Mouse (Mus musculus) bone marrow macrophage, adult 2 months (primary cell): ENCODE measurements around the gene Fntb. TPM values are rescaled to one million over a fixed set of nuclear protein-coding genes. Genes with fewer than 3 reads are reported as not detected.

Experiments used
- H3K27ac ChIP-seq: 2 replicates; pipeline ENCODE4 v1.5.1; 2012; ENCODE audit warnings: low read depth, low read length; ENCODE audit not compliant: insufficient read depth
- H3K4me1 ChIP-seq: 2 replicates; pipeline ENCODE4 v1.6.1; 2012; ENCODE audit warnings: low read length; ENCODE audit not compliant: control insufficient read depth, insufficient read depth
- H3K4me3 ChIP-seq: 2 replicates; pipeline ENCODE4 v1.5.1; 2012; ENCODE audit warnings: mild to moderate bottlenecking, low read length, moderate library complexity; ENCODE audit not compliant: insufficient read depth
- CTCF ChIP-seq: IDR thresholded peaks from 2 replicates; pipeline ENCODE4 v1.5.1; 2012; ENCODE audit warnings: low read depth, mild to moderate bottlenecking, low read length, moderate library complexity
- POLR2A ChIP-seq: IDR thresholded peaks from 2 replicates; pipeline ENCODE4 v1.6.1; 2012; ENCODE audit warnings: mild to moderate bottlenecking, low read depth, low read length, borderline replicate concordance
- polyA plus RNA-seq: library from polyadenylated mRNA; stranded (reverse); fragments of >200 nt; gene quantifications from 2 replicates; pipeline ENCODE4 v1.2.4, GENCODE M21; 2012; ENCODE audit not compliant: missing spikeins, insufficient read depth, insufficient read length

The Fntb gene
- polyA plus RNA-seq, 1 experiment: 5.5 TPM

- no peak for TF ChIP-seq POLR2A
Observed at GRCm38 (mm10) chr12:76918113-76918512, 152.7 kb downstream of the Fntb start.

GRCm38 (mm10) chr12:76918855-76919254 lies 153.5 kb downstream of the Fntb start:
- Histone ChIP-seq H3K4me1 (no peaks in the 10 kb centered on the region), H3K4me3 (no peak overlapping the region), H3K27ac (no peak overlapping the region)
- TF ChIP-seq CTCF (no peak), POLR2A (no peak)

More at GRCm38 (mm10) chr12:76918113-76918512, 152.7 kb downstream of the Fntb start:
- Histone ChIP-seq H3K27ac (no peak overlapping the region), H3K4me1 (no peaks in the 10 kb centered on the region), H3K4me3 (no peak overlapping the region)

GRCm38 (mm10) chr12:76920398-76920797 lies 155.0 kb downstream of the Fntb start:
- H3K4me1 ChIP-seq: no peaks in the 10 kb centered on the region
- no peak overlapping the region for H3K27ac ChIP-seq
- TF ChIP-seq CTCF: no peak
- no peak for TF ChIP-seq POLR2A
- H3K4me3 ChIP-seq: no peak overlapping the region

DNA sequence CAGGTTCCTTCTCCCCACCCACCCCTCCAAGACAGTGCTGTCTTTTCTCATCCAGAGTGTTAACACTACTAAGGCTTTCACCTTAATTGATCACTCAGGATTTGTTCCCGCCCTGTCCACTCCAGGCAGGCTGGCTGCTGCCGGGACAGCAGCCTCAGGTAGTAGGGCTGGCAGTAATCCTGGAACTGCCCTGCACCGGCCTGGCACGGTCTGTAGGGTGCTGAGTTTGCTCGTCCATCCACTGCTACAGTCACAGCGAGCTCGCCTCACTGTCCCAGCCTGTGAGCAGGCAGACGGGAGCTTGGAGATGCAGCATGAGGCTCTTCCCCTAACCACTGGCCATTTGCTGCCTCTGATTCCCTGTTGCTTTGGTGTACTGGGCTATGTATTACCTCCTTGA lies 155.6 kb downstream of the Fntb start:
- H3K27ac ChIP-seq: no peak overlapping the region
- TF ChIP-seq CTCF: no peak
- no peak for TF ChIP-seq POLR2A
- H3K4me3 ChIP-seq: no peak overlapping the region
- no peaks in the 10 kb centered on the region for H3K4me1 ChIP-seq

GRCm38 (mm10) chr12:76923118-76923517 lies 157.7 kb downstream of the Fntb start:
- H3K4me3 ChIP-seq: no peak overlapping the region
- H3K27ac ChIP-seq: no peak overlapping the region
- no peaks in the 10 kb centered on the region for H3K4me1 ChIP-seq
- no peak for TF ChIP-seq CTCF

DNA sequence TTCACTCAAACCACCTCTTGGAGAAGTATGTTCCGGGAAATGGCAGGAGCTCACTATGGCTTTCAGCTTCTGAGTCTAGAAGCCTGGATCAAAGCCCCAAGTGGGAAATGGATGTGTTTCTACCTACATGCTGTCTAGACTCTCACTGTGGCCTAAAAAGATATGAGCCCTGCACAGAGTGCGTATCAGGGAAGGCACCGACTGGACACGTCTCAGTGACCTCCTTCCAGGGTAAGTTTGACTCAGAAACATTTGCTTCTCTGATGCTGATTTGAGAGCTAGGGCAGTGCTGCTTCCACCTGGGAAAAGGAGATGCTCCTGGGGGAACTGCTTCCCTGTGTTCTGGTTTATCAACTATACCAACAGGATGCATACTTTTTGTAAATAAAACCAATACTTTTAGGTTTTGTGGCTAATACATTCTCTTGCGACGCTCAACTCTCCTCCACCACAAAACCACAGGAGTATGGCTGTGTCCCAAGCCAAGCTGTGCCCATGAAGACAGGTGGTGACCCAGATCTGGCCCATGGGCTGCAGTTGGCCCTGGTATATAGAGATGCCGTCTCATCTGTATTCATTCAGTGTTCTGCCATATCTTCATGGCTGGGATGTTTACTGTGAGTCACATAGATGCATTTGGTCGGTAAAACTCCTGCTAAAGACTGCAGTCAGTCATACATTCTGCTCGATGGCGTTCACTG lies 159.7 kb downstream of the Fntb start:
- Histone ChIP-seq H3K27ac (no peak overlapping the region), H3K4me3 (no peak overlapping the region), H3K4me1 (no peaks in the 10 kb centered on the region)
- TF ChIP-seq POLR2A (no peak), CTCF (no peak)

DNA sequence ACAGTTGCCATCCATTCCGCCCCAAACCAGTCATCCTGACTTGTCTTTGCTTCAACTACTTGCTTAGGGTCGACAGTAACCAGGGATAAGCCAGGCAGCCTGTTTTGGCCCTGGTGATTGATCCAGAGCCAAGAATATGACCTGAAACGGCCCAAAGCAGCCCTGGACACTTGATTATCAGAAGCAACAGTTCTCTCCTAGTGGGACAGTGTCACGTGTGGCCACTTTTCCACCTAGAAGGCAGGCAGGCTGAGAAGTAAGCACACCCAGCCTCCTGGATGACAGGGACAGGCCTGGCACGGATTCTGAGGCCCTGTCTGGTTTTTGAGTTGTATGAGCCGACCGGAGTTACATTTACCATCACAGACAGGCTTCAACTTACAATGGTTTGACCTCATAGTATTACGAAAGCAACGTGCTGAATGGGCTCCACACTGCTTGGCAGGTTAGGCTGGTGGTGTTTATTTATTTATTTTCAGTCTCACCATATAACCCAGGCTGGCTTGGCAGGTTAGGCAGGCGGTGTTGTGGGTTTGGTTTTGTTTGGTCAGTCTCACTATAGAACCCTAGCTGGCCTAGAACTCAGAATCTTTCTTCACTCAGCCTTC lies 161.1 kb downstream of the Fntb start:
- no peak overlapping the region for H3K27ac ChIP-seq
- H3K4me1 ChIP-seq: no peaks in the 10 kb centered on the region
- TF ChIP-seq CTCF (no peak), POLR2A (no peak)
- H3K4me3 ChIP-seq: no peak overlapping the region

GRCm38 (mm10) chr12:76927012-76927411 lies 161.6 kb downstream of the Fntb start:
- Histone ChIP-seq H3K4me3 (no peak overlapping the region), H3K27ac (no peak overlapping the region), H3K4me1 (no peaks in the 10 kb centered on the region)
- TF ChIP-seq CTCF (no peak), POLR2A (no peak)

- TF ChIP-seq CTCF: no peak
- no peak for TF ChIP-seq POLR2A
- no peak overlapping the region for H3K27ac ChIP-seq
- no peaks in the 10 kb centered on the region for H3K4me1 ChIP-seq
Observed at GRCm38 (mm10) chr12:76927539-76927938, 162.2 kb downstream of the Fntb start.

GRCm38 (mm10) chr12:76930177-76930576 lies 164.8 kb downstream of the Fntb start:
- no peak overlapping the region for H3K4me3 ChIP-seq
- no peak overlapping the region for H3K27ac ChIP-seq
- H3K4me1 ChIP-seq: no peaks in the 10 kb centered on the region
- TF ChIP-seq POLR2A (no peak), CTCF (no peak)

More at GRCm38 (mm10) chr12:76927539-76927938, 162.2 kb downstream of the Fntb start:
- no peak overlapping the region for H3K4me3 ChIP-seq
